Mouse (Mus musculus) spleen, postnatal 14 days (tissue): ENCODE data around the gene Ckap2.
A peak's percentile ranks its signal among the peaks of the same experiment; 100 is the strongest.

ENCODE experiments used
- DNase-seq, 2 experiments: peaks; one replicate each; pipeline ENCODE4 v3.0.0; 2021 to 2022; ENCODE audit warnings: low spot score in 2 of 2

Ckap2 gene

GRCm38 (mm10) chr8:22185431-22186397, at the start of gene Ckap2:
Gene Ckap2, minus strand, starts transcription at chr8:22185819.
- DNase-seq, result peak; percentile 78 to 80

GRCm38 (mm10) chr8:22228621-22229020, 43.0 kb upstream of the Ckap2 start:
- no peak for DNase-seq

- peak in 1 of 2 experiments; percentile 5 for DNase-seq
Measured at GRCm38 (mm10) chr8:22227061-22227877, 41.6 kb upstream of the Ckap2 start, which contains the start of gene Thsd1. Gene Thsd1, plus strand, starts transcription at chr8:22227313.

- no peak for DNase-seq
Measured at GRCm38 (mm10) chr8:22226361-22226760, 40.7 kb upstream of the Ckap2 start.

GRCm38 (mm10) chr8:22214826-22215225, 29.2 kb upstream of the Ckap2 start:
- DNase-seq, result no peak

GRCm38 (mm10) chr8:22209012-22209411, 23.4 kb upstream of the Ckap2 start:
- DNase-seq, result no peak

- DNase-seq, result no peak
Measured at GRCm38 (mm10) chr8:22207535-22207934, 21.9 kb upstream of the Ckap2 start.

GRCm38 (mm10) chr8:22199481-22199880, 13.9 kb upstream of the Ckap2 start:
- no peak for DNase-seq

GRCm38 (mm10) chr8:22197914-22198313, 12.3 kb upstream of the Ckap2 start:
- no peak for DNase-seq

GRCm38 (mm10) chr8:22193432-22194010, 7.9 kb upstream of the Ckap2 start:
- no peak for DNase-seq

- DNase-seq, result peak; percentile 80 to 91
Measured at GRCm38 (mm10) chr8:22192660-22193431, 7.2 kb upstream of the Ckap2 start, which contains the start of gene Vps36. Gene Vps36, plus strand, starts transcription at chr8:22192809.

- DNase-seq, result peak; percentile 30
Measured at GRCm38 (mm10) chr8:22184884-22185283, 735 bp downstream of the Ckap2 start.

GRCm38 (mm10) chr8:22175966-22176365, 9.7 kb downstream of the Ckap2 start:
- DNase-seq, result no peak

- no peak for DNase-seq
Measured at GRCm38 (mm10) chr8:22169167-22169566, 16.5 kb downstream of the Ckap2 start.

GRCm38 (mm10) chr8:22166080-22166603, 19.5 kb downstream of the Ckap2 start, which contains the start of gene Nek3:
Gene Nek3, minus strand, starts transcription at chr8:22166435.
- DNase-seq, result peak; percentile 64 to 75

GRCm38 (mm10) chr8:22165251-22166079, 20.2 kb downstream of the Ckap2 start:
- no peak for DNase-seq

- no peak for DNase-seq
Measured at GRCm38 (mm10) chr8:22164431-22164830, 21.2 kb downstream of the Ckap2 start.

GRCm38 (mm10) chr8:22162206-22162605, 23.4 kb downstream of the Ckap2 start:
- no peak for DNase-seq

- no peak for DNase-seq
Measured at GRCm38 (mm10) chr8:22150345-22150663, 35.3 kb downstream of the Ckap2 start.
